Mouse (Mus musculus) kidney, adult 2 months (tissue): Measurements from ENCODE around the gene Gm45713. TPM values are rescaled to one million over a fixed set of nuclear protein-coding genes. Genes with fewer than 3 reads are reported as not detected.
"Not testable (repeated sequence)": the region's sequence is repeated elsewhere in the genome, so short reads cannot be mapped to it uniquely, and the experiment has no call there.

ENCODE experiments used
- DNase-seq: peaks from one replicate; pipeline ENCODE4 v3.0.0; 2021
- H3K27ac ChIP-seq: fragments of 200-500 bp; 2 replicates; pipeline ENCODE4 v1.5.1; 2012; ENCODE audit warnings: low read depth, low read length, control low read depth, inconsistent platforms; ENCODE audit not compliant: insufficient read depth
- H3K27me3 ChIP-seq: fragments of 200-500 bp; replicated peaks from 2 replicates; pipeline ENCODE4 v1.6.1; 2012; ENCODE audit warnings: mild to moderate bottlenecking, moderate library complexity, low read length, inconsistent platforms; ENCODE audit not compliant: control insufficient read depth, insufficient read depth
- H3K36me3 ChIP-seq: fragments of 200-500 bp; 2 replicates; pipeline ENCODE4 v1.6.1; 2012; ENCODE audit warnings: mild to moderate bottlenecking, moderate library complexity, low read length, inconsistent platforms; ENCODE audit not compliant: control insufficient read depth, insufficient read depth
- H3K4me1 ChIP-seq: fragments of 200-500 bp; 2 replicates; pipeline ENCODE4 v1.6.1; 2011; ENCODE audit warnings: low read length; ENCODE audit not compliant: control insufficient read depth, insufficient read depth
- H3K4me3 ChIP-seq: fragments of 200-500 bp; 2 replicates; pipeline ENCODE4 v1.5.1; 2011; ENCODE audit warnings: mild to moderate bottlenecking, low read depth, low read length, control low read depth; ENCODE audit not compliant: insufficient read depth
- CTCF ChIP-seq: fragments of 200-500 bp; conservative IDR thresholded peaks from 2 replicates; pipeline ENCODE4 v1.5.1; 2011; ENCODE audit warnings: low read depth, mild to moderate bottlenecking, control low read depth, low read length, moderate library complexity, mixed read lengths; ENCODE audit not compliant: insufficient read depth, insufficient read length
- POLR2A ChIP-seq: fragments of 200-500 bp; IDR thresholded peaks from one replicate; pipeline ENCODE4 v1.6.1; 2011; ENCODE audit warnings: low read depth, low read length, control low read depth
- WGBS: fragments of 180-500 bp; shearing (Covaris S2); methylation state at CpG from one replicate; pipeline ENCODE4 v1.1.7; 2018; 5-methylcytosine and 5-hydroxymethylcytosine counted together
- polyA plus RNA-seq: library from polyadenylated mRNA; depleted of rRNA; stranded (reverse); fragments of >200 nt; gene quantifications from 2 replicates; pipeline ENCODE4 v1.2.3, GENCODE M21; 2012

The Gm45713 gene
- polyA plus RNA-seq, 1 experiment, result 5.6 TPM

GRCm38 (mm10) chr7:45126844-45127699 lies 9.0 kb downstream of the Gm45713 start:
- H3K4me1 ChIP-seq, result peaks cover 23% of the 10 kb centered on the region

GRCm38 (mm10) chr7:45126147-45126843 lies 9.7 kb downstream of the Gm45713 start:
- H3K27ac ChIP-seq, result no peak overlapping the region
- H3K36me3 ChIP-seq, result peaks cover 14% of the 10 kb centered on the region; the same call in 1 of the 2 replicates
- WGBS, result 73% methylated on average over 17 of the region's 17 CpGs
- H3K4me3 ChIP-seq, result no peak overlapping the region
- TF ChIP-seq POLR2A (no peak), CTCF (no peak)
- H3K4me1 ChIP-seq, result peaks cover 23% of the 10 kb centered on the region
- no peak for DNase-seq
- no peaks in the 10 kb centered on the region for H3K27me3 ChIP-seq

More at GRCm38 (mm10) chr7:45126844-45127699, 9.0 kb downstream of the Gm45713 start:
- Histone ChIP-seq H3K27ac (no peak overlapping the region), H3K27me3 (no peaks in the 10 kb centered on the region), H3K36me3 (peaks cover 14% of the 10 kb centered on the region; the same call in 1 of the 2 replicates), H3K4me3 (peak overlapping the region; percentile 77)
- no peak for DNase-seq
- WGBS, result 31% methylated on average over 21 of the region's 21 CpGs
- TF ChIP-seq POLR2A (no peak), CTCF (no peak)

- H3K27ac ChIP-seq, DNase-seq, H3K4me3 ChIP-seq, H3K27me3 ChIP-seq: not testable (repeated sequence)
- peaks cover 23% of the 10 kb centered on the region for H3K4me1 ChIP-seq
- WGBS, result 76% methylated on average over 5 of the region's 5 CpGs
- H3K36me3 ChIP-seq, result peaks cover 14% of the 10 kb centered on the region; the same call in 1 of the 2 replicates
These were observed 10.4 kb downstream of the Gm45713 start for GRCm38 (mm10) chr7:45125649-45126048.

GRCm38 (mm10) chr7:45125144-45125600 lies 10.9 kb downstream of the Gm45713 start:
- H3K27me3 ChIP-seq, result no peaks in the 10 kb centered on the region
- H3K27ac ChIP-seq, result no peak overlapping the region
- H3K36me3 ChIP-seq, result peaks cover 14% of the 10 kb centered on the region; the same call in 1 of the 2 replicates
- no peak overlapping the region for H3K4me3 ChIP-seq
- H3K4me1 ChIP-seq, result peaks cover 23% of the 10 kb centered on the region
- WGBS, result 45% methylated on average over 7 of the region's 7 CpGs
- DNase-seq, result no peak
- TF ChIP-seq CTCF (no peak), POLR2A (no peak)

- H3K36me3 ChIP-seq, result peaks cover 14% of the 10 kb centered on the region; the same call in 1 of the 2 replicates
These were observed 11.5 kb downstream of the Gm45713 start, which contains the start of gene Rps11 for GRCm38 (mm10) chr7:45124224-45125143. TSS of gene Rps11 (minus strand) at chr7:45124439.

GRCm38 (mm10) chr7:45123186-45123570 lies 12.9 kb downstream of the Gm45713 start:
- H3K27me3 ChIP-seq, result no peaks in the 10 kb centered on the region
- H3K4me1 ChIP-seq, result peaks cover 18% of the 10 kb centered on the region
- no peak for DNase-seq
- H3K27ac ChIP-seq, result 0 out of 2 replicates have a peak overlapping the region, but pooled peaks have one; percentile 92
- peak overlapping the region; percentile 91 for H3K4me3 ChIP-seq
- WGBS, result 10% methylated on average over 12 of the region's 12 CpGs
- H3K36me3 ChIP-seq, result peaks cover 14% of the 10 kb centered on the region; the same call in 1 of the 2 replicates
- TF ChIP-seq POLR2A (no peak), CTCF (no peak)

More at GRCm38 (mm10) chr7:45124224-45125143, 11.5 kb downstream of the Gm45713 start, which contains the start of gene Rps11:
- DNase-seq, result peak; percentile 100
- H3K27me3 ChIP-seq, result no peaks in the 10 kb centered on the region
- 2% methylated on average over 59 of the region's 59 CpGs for WGBS
- peaks cover 20% of the 10 kb centered on the region for H3K4me1 ChIP-seq
- TF ChIP-seq CTCF, result 0 out of 2 replicates have a peak, but pooled peaks have one; percentile 2
- TF ChIP-seq POLR2A, result peak; percentile 66
- peak within 1 kb of the TSS; percentile 92 for H3K27ac ChIP-seq
- peak within 1 kb of the TSS; percentile 91 for H3K4me3 ChIP-seq
